Mouse (Mus musculus) embryonic facial prominence, embryonic 15.5 days (tissue): ENCODE measurements around the gene Pemt. TPM values are rescaled to one million over a fixed set of nuclear protein-coding genes. Genes with fewer than 3 reads are reported as not detected.

Experiments
- ATAC-seq: fragments of 200-750 bp; cut with Nextera tagmentation; 2 replicates; pipeline ENCODE4 v1.8.0; 2017; ENCODE audit warnings: low read depth, moderate TSS enrichment; ENCODE audit not compliant: insufficient number of reproducible peaks, low FRiP score, low TSS enrichment
- H3K27ac ChIP-seq: fragments of 300-500 bp; sonication (generic); replicated peaks from 2 replicates; pipeline ENCODE4 v1.5.1; 2015; ENCODE audit warnings: mild to moderate bottlenecking, inconsistent platforms
- H3K27me3 ChIP-seq: fragments of 300-500 bp; sonication (generic); 2 replicates; pipeline ENCODE4 v1.6.1; 2015; ENCODE audit warnings: inconsistent platforms
- H3K36me3 ChIP-seq: fragments of 300-500 bp; sonication (generic); 2 replicates; pipeline ENCODE4 v1.6.1; 2015; ENCODE audit warnings: mild to moderate bottlenecking, inconsistent platforms
- H3K4me1 ChIP-seq: fragments of 300-500 bp; sonication (generic); 2 replicates; pipeline ENCODE4 v1.6.1; 2015; ENCODE audit warnings: inconsistent platforms
- H3K4me2 ChIP-seq: fragments of 300-500 bp; sonication (generic); replicated peaks from 2 replicates; pipeline ENCODE4 v1.6.1; 2015; ENCODE audit warnings: mild to moderate bottlenecking, inconsistent platforms
- H3K4me3 ChIP-seq: fragments of 300-500 bp; sonication (generic); replicated peaks from 2 replicates; pipeline ENCODE4 v1.5.1; 2015; ENCODE audit warnings: mild to moderate bottlenecking, inconsistent platforms
- H3K9ac ChIP-seq: fragments of 300-500 bp; sonication (generic); 2 replicates; pipeline ENCODE4 v1.6.1; 2015; ENCODE audit warnings: inconsistent platforms
- H3K9me3 ChIP-seq: fragments of 300-500 bp; sonication (generic); replicated peaks from 2 replicates; pipeline ENCODE4 v1.6.1; 2016; ENCODE audit warnings: inconsistent platforms
- WGBS: fragments of 180-500 bp; shearing (Covaris S2); methylation state at CpG from one replicate; pipeline ENCODE4 v1.1.7; 2015; 5-methylcytosine and 5-hydroxymethylcytosine counted together
- polyA plus RNA-seq: library from polyadenylated mRNA; unstranded; fragments of >200 nt; fragmentation: Nextera tagmentation; extraction: Ambion mirVana; gene quantifications from 2 replicates; pipeline ENCODE4 v1.2.1, GENCODE M21; 2015

Gene Pemt
- 5.9 and 6.8 TPM in 2 replicates for polyA plus RNA-seq

GRCm38 (mm10) chr11:60046058-60046735 lies at the start of gene Pemt:
TSS of gene Pemt (minus strand) at chr11:60046489.
- ATAC-seq: peak; percentile 99
- under 1% methylated on average over 44 of the region's 44 CpGs for WGBS
- H3K9me3 ChIP-seq: no peaks in the 10 kb centered on the region

DNA sequence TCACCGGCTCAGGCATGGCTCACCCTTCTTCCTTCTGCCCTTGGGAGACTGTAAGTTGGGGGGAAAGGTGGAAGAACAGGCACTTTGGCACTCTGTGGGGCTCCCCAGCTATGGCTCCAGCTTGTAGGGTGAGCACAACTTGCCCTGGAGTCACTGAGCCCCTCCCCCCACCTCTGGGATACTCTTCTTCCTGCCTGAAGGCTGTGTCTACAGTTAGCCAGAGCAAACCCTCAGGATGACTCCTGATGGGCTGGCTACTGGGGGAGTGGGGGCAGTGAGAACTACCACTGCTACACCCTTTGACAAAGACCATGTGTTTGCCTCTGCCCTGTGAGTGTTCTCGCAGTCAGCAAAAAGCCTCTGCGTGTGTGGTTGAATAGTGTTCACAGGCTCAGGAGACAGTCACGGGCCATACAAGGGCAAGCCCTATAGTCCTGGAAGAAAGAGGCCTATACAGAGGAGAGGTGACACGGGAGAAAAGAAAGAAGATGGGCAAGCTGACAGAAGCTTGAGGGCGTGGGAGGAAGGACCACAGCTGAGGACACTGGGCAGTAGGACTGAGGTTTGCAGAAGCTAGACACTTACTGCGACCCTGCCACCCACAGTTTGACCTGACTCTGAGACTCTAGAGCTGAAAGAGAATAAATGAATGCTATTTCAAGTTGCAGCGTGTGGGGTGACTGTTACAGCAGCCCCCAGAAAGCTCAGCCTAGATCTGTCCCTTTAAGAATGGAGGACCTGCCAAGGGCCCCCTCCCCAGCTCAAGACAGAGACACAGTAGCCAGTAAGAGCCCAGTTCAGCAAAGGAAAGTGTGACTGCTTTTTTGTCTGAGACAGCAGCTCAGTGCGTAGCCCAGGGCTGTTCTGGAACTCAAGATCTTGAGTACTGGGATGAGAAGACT lies 48.9 kb upstream of the Pemt start:
- whole genome bisulfite sequencing: 42% methylated on average over 9 of the region's 9 CpGs
- Histone ChIP-seq H3K9ac (no peak overlapping the region), H3K4me2 (no peak overlapping the region), H3K4me3 (no peak overlapping the region), H3K27ac (no peak overlapping the region), H3K9me3 (no peaks in the 10 kb centered on the region), H3K27me3 (no peaks in the 10 kb centered on the region), H3K36me3 (no peaks in the 10 kb centered on the region), H3K4me1 (peaks cover 27% of the 10 kb centered on the region)
- ATAC-seq: no peak

More at GRCm38 (mm10) chr11:60046058-60046735, at the start of gene Pemt:
- Histone ChIP-seq H3K4me3 (peak within 1 kb of the TSS; percentile 71), H3K27me3 (no peaks in the 10 kb centered on the region), H3K9ac (peak within 1 kb of the TSS; percentile 51), H3K27ac (peak within 1 kb of the TSS; percentile 94), H3K4me1 (0 out of 2 replicates have a peak, but pooled peaks cover 8% of the 10 kb centered on the region), H3K36me3 (no peaks in the 10 kb centered on the region), H3K4me2 (peak within 1 kb of the TSS; percentile 67)

GRCm38 (mm10) chr11:60093984-60094587 lies 47.8 kb upstream of the Pemt start:
- WGBS: 53% methylated on average over 7 of the region's 7 CpGs
- Histone ChIP-seq H3K4me1 (peaks cover 27% of the 10 kb centered on the region), H3K9ac (no peak overlapping the region), H3K9me3 (no peaks in the 10 kb centered on the region), H3K36me3 (no peaks in the 10 kb centered on the region), H3K27ac (no peak overlapping the region), H3K4me2 (no peak overlapping the region), H3K27me3 (no peaks in the 10 kb centered on the region), H3K4me3 (no peak overlapping the region)
- no peak for ATAC-seq

DNA sequence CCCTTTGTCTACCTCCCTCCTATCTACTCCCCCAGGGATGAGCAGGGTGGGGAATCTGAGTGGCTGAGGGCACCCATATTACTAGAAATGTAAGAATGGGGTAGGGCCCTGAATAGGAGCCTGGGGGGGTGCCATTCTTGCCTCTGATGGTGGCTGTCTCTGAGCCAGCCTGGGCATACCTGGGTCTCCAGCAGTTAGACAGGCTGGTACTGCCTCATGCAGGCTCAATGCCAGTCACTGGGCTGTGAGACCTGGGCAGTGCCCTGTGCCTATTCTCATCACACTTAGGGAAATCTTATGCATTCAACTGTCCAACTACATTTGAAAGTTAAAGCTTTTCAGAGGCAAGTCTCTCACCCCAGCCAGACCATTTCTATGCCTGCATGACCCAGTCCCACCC lies 46.9 kb upstream of the Pemt start:
- no peaks in the 10 kb centered on the region for H3K27me3 ChIP-seq
- H3K4me1 ChIP-seq: peaks cover 35% of the 10 kb centered on the region
- H3K9ac ChIP-seq: no peak overlapping the region
- no peaks in the 10 kb centered on the region for H3K36me3 ChIP-seq
- no peak overlapping the region for H3K4me3 ChIP-seq
- no peak for ATAC-seq
- H3K4me2 ChIP-seq: no peak overlapping the region
- no peaks in the 10 kb centered on the region for H3K9me3 ChIP-seq
- no peak overlapping the region for H3K27ac ChIP-seq

GRCm38 (mm10) chr11:60091422-60091761 lies 45.1 kb upstream of the Pemt start:
- no peak overlapping the region for H3K4me2 ChIP-seq
- H3K27me3 ChIP-seq: no peaks in the 10 kb centered on the region
- H3K9me3 ChIP-seq: no peaks in the 10 kb centered on the region
- peaks cover 39% of the 10 kb centered on the region for H3K4me1 ChIP-seq
- H3K9ac ChIP-seq: no peak overlapping the region
- 57% methylated on average over 7 of the region's 7 CpGs for WGBS
- no peak overlapping the region for H3K27ac ChIP-seq
- H3K36me3 ChIP-seq: no peaks in the 10 kb centered on the region
- H3K4me3 ChIP-seq: no peak overlapping the region
- no peak; the same call in 1 of the 2 replicates for ATAC-seq

DNA sequence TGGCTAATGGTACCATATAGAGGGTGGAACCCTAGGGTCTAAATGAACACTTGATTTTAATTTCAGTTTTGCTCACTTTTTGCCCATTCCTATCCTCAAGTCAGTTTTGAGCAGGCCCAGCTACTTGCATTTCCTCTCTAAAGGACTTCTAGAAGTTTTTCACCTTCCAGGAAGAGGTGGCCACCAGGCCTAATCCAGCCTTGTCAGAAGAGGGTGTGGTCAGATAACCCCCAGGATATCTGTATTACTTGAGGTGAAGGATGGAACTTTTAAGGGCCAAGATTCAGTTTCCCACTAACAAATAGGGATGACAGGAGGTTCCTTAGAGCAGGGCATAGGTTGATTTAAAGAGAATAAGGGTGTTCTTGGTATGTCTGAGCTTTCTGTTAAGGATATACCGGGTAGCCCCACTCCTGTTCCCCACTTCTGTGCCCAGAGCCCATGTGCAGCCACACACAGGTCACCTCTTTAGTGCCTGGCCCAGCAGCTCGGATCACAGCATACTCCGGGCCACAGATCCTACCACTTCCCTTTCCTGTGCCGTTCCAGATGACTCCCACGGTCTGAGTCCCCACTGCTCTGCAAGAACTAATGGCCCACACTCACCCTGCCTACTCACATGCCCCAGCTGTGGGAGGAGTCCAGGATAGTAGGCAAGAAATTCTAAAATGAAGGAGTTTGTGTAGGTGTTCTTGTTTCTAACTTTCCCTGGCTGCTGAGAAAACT lies 44.6 kb upstream of the Pemt start:
- Histone ChIP-seq H3K27me3 (no peaks in the 10 kb centered on the region), H3K36me3 (no peaks in the 10 kb centered on the region), H3K9me3 (no peaks in the 10 kb centered on the region), H3K9ac (no peak overlapping the region), H3K27ac (no peak overlapping the region), H3K4me2 (no peak overlapping the region), H3K4me3 (no peak overlapping the region), H3K4me1 (peaks cover 34% of the 10 kb centered on the region)
- WGBS: 49% methylated on average over 5 of the region's 5 CpGs
- ATAC-seq: no peak

DNA sequence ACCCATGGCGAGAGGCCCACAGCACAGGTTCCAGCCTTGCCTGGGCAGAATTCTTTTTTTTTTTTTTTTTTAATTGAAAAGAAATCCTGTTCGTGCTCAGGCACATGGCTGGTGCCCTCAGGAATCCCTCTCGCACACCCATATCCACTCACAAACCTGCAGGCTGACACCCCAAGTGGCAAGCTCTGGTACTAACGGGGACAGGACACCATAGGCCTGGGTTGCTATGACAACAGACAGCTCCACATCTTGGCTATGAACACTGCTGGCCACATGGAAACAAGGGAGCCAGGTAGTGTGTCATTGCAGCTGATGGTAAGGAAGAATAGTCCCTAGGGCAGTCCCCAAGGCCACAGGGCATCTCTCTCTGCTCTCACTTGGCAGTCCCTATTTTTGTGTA lies 42.7 kb upstream of the Pemt start:
- WGBS: 28% methylated on average over 4 of the region's 4 CpGs
- Histone ChIP-seq H3K4me2 (no peak overlapping the region), H3K36me3 (no peaks in the 10 kb centered on the region), H3K27me3 (no peaks in the 10 kb centered on the region), H3K9me3 (no peaks in the 10 kb centered on the region), H3K27ac (no peak overlapping the region), H3K4me3 (no peak overlapping the region), H3K4me1 (peaks cover 19% of the 10 kb centered on the region; the same call in 1 of the 2 replicates), H3K9ac (no peak overlapping the region)
- no peak for ATAC-seq

- WGBS: 86% methylated on average over 1 of the region's 1 CpGs
- no peak for ATAC-seq
- Histone ChIP-seq H3K4me3 (no peak overlapping the region), H3K4me2 (no peak overlapping the region), H3K9me3 (no peaks in the 10 kb centered on the region), H3K9ac (no peak overlapping the region), H3K36me3 (no peaks in the 10 kb centered on the region), H3K27me3 (no peaks in the 10 kb centered on the region), H3K4me1 (peaks cover 19% of the 10 kb centered on the region; the same call in 1 of the 2 replicates), H3K27ac (no peak overlapping the region)
Measured at GRCm38 (mm10) chr11:60086676-60087075, 40.4 kb upstream of the Pemt start.

DNA sequence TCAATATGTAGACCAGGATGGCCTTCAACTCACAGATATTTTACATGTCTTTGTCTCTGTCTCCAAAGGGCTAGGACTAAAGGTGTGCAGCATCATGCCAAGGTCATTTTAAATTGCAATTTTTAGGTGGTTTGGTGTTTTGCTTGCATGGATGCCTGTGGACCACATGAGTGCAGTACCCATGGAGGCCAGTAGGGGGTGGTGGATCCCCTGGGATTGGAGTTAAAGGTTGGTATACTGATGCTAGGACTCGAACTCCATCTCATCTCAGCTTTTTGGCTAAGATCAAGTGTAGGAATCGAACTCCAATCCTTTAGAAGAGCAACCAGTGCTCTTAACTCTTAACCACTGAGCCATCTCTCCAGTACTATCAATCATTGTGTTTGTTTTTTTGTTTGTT lies 38.3 kb upstream of the Pemt start:
- H3K27ac ChIP-seq: no peak overlapping the region
- H3K9me3 ChIP-seq: no peaks in the 10 kb centered on the region
- peaks cover 13% of the 10 kb centered on the region; the same call in 1 of the 2 replicates for H3K4me1 ChIP-seq
- no peaks in the 10 kb centered on the region for H3K27me3 ChIP-seq
- no peaks in the 10 kb centered on the region for H3K36me3 ChIP-seq
- 34% methylated on average over 2 of the region's 2 CpGs for WGBS
- H3K4me3 ChIP-seq: no peak overlapping the region
- H3K4me2 ChIP-seq: no peak overlapping the region
- H3K9ac ChIP-seq: no peak overlapping the region
- ATAC-seq: no peak

DNA sequence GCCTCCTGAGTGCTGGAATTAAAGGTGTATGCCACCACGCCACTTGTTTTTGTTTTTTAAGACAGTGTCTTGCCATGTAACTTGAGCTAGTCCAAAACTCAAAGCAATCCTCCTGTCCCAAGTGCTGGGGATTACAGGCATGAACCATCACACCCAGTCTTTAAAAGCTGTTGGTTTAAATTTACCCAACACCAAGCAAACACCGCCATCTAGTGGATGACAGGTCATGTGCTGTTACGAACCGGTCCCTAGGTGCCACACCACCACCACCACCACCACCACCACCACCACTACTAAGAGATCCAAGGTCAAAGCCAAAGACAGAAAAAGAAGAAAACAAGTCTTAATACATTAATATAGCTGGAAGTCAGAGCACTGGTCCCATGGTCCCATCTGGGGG lies 30.5 kb upstream of the Pemt start:
- H3K4me1 ChIP-seq: no peaks in the 10 kb centered on the region
- no peak overlapping the region for H3K4me2 ChIP-seq
- no peak overlapping the region for H3K9ac ChIP-seq
- no peak overlapping the region for H3K4me3 ChIP-seq
- no peaks in the 10 kb centered on the region for H3K36me3 ChIP-seq
- no peaks in the 10 kb centered on the region for H3K9me3 ChIP-seq
- 12% methylated on average over 4 of the region's 4 CpGs for WGBS
- no peak for ATAC-seq
- no peaks in the 10 kb centered on the region for H3K27me3 ChIP-seq
- no peak overlapping the region for H3K27ac ChIP-seq

- Histone ChIP-seq H3K9ac (no peak overlapping the region), H3K27me3 (no peaks in the 10 kb centered on the region), H3K4me2 (no peak overlapping the region), H3K4me1 (no peaks in the 10 kb centered on the region), H3K27ac (no peak overlapping the region), H3K9me3 (no peaks in the 10 kb centered on the region), H3K36me3 (no peaks in the 10 kb centered on the region), H3K4me3 (no peak overlapping the region)
- WGBS: 76% methylated on average over 3 of the region's 3 CpGs
- ATAC-seq: no peak
Measured at GRCm38 (mm10) chr11:60076183-60076582, 29.9 kb upstream of the Pemt start.
